12 mouse cellular contexts compared by ENCODE assay signal in the genomic region with DNA sequence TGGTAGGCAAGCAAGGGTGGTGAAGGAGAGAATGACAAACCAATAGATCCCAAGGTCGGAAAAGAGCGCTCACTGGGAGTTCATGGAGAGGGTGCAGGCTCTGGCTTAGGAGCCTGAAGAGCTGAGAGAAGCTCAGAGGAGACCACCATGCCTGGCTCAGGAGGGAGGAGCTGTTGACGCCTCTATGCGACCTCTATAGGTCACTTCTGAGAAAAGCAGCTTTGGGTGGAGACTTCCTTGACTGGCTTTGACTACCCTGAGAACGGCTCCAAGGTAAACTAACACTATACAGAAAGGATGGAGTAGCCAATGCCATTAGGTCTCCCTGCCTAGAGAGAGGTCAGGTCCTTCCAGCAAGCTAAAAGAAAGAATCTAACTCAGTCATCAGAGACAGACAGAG.
A peak's percentile ranks its signal among the peaks of the same experiment; 100 is the strongest.
DNase-seq lines count a peak whose midpoint lies in the region; ATAC-seq and TF ChIP-seq lines count a peak whose summit lies in the region.
"Had no signal": no experiment of that assay in that cellular context is flagged by ENCODE, and none has a peak within 500 bp of the region (broad histone marks: within the 10 kb centered on the region; RNA-seq: fewer than 3 reads in every experiment).

No protein-coding gene starts in this region.

- H3K27ac ChIP-seq in gastrocnemius, adult 2 months: no peak overlapping the region
- no peak overlapping the region for H3K27ac ChIP-seq in embryonic facial prominence, embryonic 11.5 days (replicated peaks; ENCODE audit: low read depth, low read length)
- H3K27ac ChIP-seq in forebrain, embryonic 15.5 days (replicated peaks): no peak overlapping the region
- H3K27ac ChIP-seq: hindbrain, embryonic 13.5 days; limb, embryonic 15.5 days had no signal

- DNase-seq in gastrocnemius, adult 2 months: no peak
- no peak for DNase-seq in gastrocnemius, postnatal 4 days (ENCODE audit: low spot score in 2 of 2)
- DNase-seq in lung, postnatal 10 days: peak; percentile 16
- DNase-seq in lung, postnatal 25 days (ENCODE audit: low spot score): no peak
- DNase-seq in embryonic facial prominence, embryonic 11.5 days (ENCODE audit: low spot score): peak; percentile 55
- DNase-seq in thymus, postnatal 25 days: peak; percentile 42
- DNase-seq in frontal cortex, postnatal 25 days (ENCODE audit: low spot score in 2 of 2): no peak
- DNase-seq: cerebellum, adult 2 months; midbrain, embryonic 14.5 days had no signal

- no peak overlapping the region for H3K9ac ChIP-seq in embryonic facial prominence, embryonic 11.5 days (replicated peaks; ENCODE audit: low read length)
- H3K9ac ChIP-seq in forebrain, embryonic 15.5 days (replicated peaks): no peak overlapping the region
- H3K9ac ChIP-seq: hindbrain, embryonic 13.5 days; limb, embryonic 15.5 days had no signal

- ATAC-seq in embryonic facial prominence, embryonic 11.5 days (replicated peaks; ENCODE audit: insufficient number of reproducible peaks, low FRiP score, low TSS enrichment, low read depth): no peak
- ATAC-seq in forebrain, embryonic 15.5 days (replicated peaks): no peak

- H3K36me3 ChIP-seq in embryonic facial prominence, embryonic 11.5 days (replicated peaks; ENCODE audit: control insufficient read depth, insufficient read depth, low read depth, low read length): no peaks in the 10 kb centered on the region
- H3K36me3 ChIP-seq in forebrain, embryonic 15.5 days: no peaks in the 10 kb centered on the region
- H3K36me3 ChIP-seq: hindbrain, embryonic 13.5 days; limb, embryonic 15.5 days had no signal

- 40% methylated on average over 5 of the region's 5 CpGs for WGBS in embryonic facial prominence, embryonic 11.5 days
- 36% methylated on average over 5 of the region's 5 CpGs for WGBS in forebrain, embryonic 15.5 days

- H3K4me2 ChIP-seq in embryonic facial prominence, embryonic 11.5 days (ENCODE audit: low read depth, low read length): no peak overlapping the region
- H3K4me2 ChIP-seq in forebrain, embryonic 15.5 days (replicated peaks): no peak overlapping the region
- H3K4me2 ChIP-seq: hindbrain, embryonic 13.5 days; limb, embryonic 15.5 days had no signal

- peak; percentile 10; the same call in 1 of the 2 replicates for TF ChIP-seq CTCF in gastrocnemius, adult 2 months (IDR thresholded peaks at IDR 0.05)

- no peak overlapping the region for H3K4me3 ChIP-seq in gastrocnemius, adult 2 months
- H3K4me3 ChIP-seq in embryonic facial prominence, embryonic 11.5 days (ENCODE audit: low read depth, low read length): no peak overlapping the region
- H3K4me3 ChIP-seq in forebrain, embryonic 15.5 days: no peak overlapping the region
- H3K4me3 ChIP-seq: hindbrain, embryonic 13.5 days; limb, embryonic 15.5 days had no signal

- intact Hi-C loops in gastrocnemius, adult 2 months (cut with DNase I): no loop called here

- H3K4me1 ChIP-seq in embryonic facial prominence, embryonic 11.5 days (ENCODE audit: control insufficient read depth, insufficient read depth, low read length): no peaks in the 10 kb centered on the region
- H3K4me1 ChIP-seq in forebrain, embryonic 15.5 days: peaks cover 21% of the 10 kb centered on the region

- no peaks in the 10 kb centered on the region for H3K27me3 ChIP-seq in embryonic facial prominence, embryonic 11.5 days (ENCODE audit: control insufficient read depth, insufficient read depth, low read length)
- no peaks in the 10 kb centered on the region for H3K27me3 ChIP-seq in forebrain, embryonic 15.5 days
- H3K27me3 ChIP-seq: hindbrain, embryonic 13.5 days; limb, embryonic 15.5 days had no signal

- H3K9me3 ChIP-seq in embryonic facial prominence, embryonic 11.5 days (replicated peaks; ENCODE audit: control insufficient read depth, low read length): no peaks in the 10 kb centered on the region
- H3K9me3 ChIP-seq in forebrain, embryonic 15.5 days: no peaks in the 10 kb centered on the region
- H3K9me3 ChIP-seq: hindbrain, embryonic 13.5 days; limb, embryonic 15.5 days had no signal

Comparison
In these comparisons a context has a peak if more than half of its experiments do, and no peak if none do; other contexts are left out.
1. DNase-seq: peak in lung, postnatal 10 days (single experiment), embryonic facial prominence, embryonic 11.5 days (single experiment) and thymus, postnatal 25 days (single experiment); none in gastrocnemius, adult 2 months (single experiment), gastrocnemius, postnatal 4 days (0 of 2), lung, postnatal 25 days (single experiment) and frontal cortex, postnatal 25 days (0 of 2).